8 mouse cellular contexts compared by ENCODE assay signal in the genomic region with DNA sequence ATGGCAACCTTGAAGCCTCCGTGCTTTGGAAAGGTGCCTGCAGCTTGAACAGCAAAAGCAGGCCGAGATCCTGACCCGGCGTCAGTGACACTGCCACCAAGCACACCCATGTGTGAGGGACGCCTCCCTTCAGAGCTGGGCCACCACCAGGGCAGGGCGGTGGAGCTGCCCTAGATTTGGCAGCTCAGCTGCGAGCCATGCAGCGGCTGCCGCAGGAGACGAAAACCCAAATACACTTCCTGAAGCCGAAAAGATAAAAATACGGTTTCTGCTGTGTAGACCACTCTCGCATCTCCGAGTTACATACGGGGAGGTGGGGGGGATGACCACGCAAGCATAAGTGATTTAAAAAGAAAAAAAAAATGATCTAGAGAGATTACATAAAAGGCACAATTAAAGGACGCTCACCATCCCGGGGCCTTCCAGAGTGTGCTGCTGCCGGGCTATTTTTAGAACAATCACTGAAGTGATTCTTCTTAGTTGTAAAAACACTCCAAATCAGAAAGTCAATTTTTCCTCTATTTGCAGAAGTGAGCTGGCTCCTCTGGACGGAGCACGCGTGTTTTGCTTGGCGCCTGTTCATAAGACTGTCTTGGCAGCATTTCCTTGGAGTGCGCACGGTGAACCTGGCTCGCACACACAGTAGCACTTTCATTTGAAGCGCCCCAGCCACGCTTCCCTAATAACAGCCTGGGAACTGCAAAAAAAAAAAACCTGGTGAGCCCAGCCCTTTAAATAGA.
DNase-seq lines count a peak whose midpoint lies in the region; ATAC-seq and TF ChIP-seq lines count a peak whose summit lies in the region.

No protein-coding gene starts in this region.

- no peak for TF ChIP-seq CTCF in lung, postnatal 0 days (IDR thresholded peaks at IDR 0.05)

- peak overlapping the region; percentile 3; the same call in 1 of the 2 replicates for H3K9ac ChIP-seq in forebrain, embryonic 11.5 days (ENCODE audit: low read length)
- H3K9ac ChIP-seq in lung, postnatal 0 days (replicated peaks; ENCODE audit: low read depth), result no peak overlapping the region
- H3K9ac ChIP-seq in stomach, embryonic 16.5 days (ENCODE audit: low read length), result peak overlapping the region; percentile 51; the same call in 1 of the 2 replicates

- H3K36me3 ChIP-seq in forebrain, embryonic 11.5 days (ENCODE audit: control insufficient read depth, insufficient read depth, low read length), result no peaks in the 10 kb centered on the region
- no peaks in the 10 kb centered on the region for H3K36me3 ChIP-seq in lung, postnatal 0 days (ENCODE audit: insufficient read depth, low read length)
- no peaks in the 10 kb centered on the region for H3K36me3 ChIP-seq in stomach, embryonic 16.5 days (ENCODE audit: control insufficient read depth, insufficient read depth, low read length)

- intact Hi-C loops in heart, postnatal 10 days (cut with DNase I), result no loop called here

- no peak overlapping the region for H3K4me3 ChIP-seq in forebrain, embryonic 11.5 days (ENCODE audit: low read depth, low read length)
- H3K4me3 ChIP-seq in lung, postnatal 0 days (ENCODE audit: low read depth, low read length), result peak overlapping the region; percentile 5; the same call in 1 of the 2 replicates
- H3K4me3 ChIP-seq in stomach, embryonic 16.5 days (replicated peaks; ENCODE audit: low read length), result no peak overlapping the region; the same call in 1 of the 2 replicates

- no peaks in the 10 kb centered on the region for H3K27me3 ChIP-seq in forebrain, embryonic 11.5 days (ENCODE audit: control insufficient read depth, insufficient read depth, low read length)
- H3K27me3 ChIP-seq in lung, postnatal 0 days (replicated peaks; ENCODE audit: insufficient read depth, low read length), result no peaks in the 10 kb centered on the region
- H3K27me3 ChIP-seq in stomach, embryonic 16.5 days (ENCODE audit: control insufficient read depth, insufficient read depth, low read length), result no peaks in the 10 kb centered on the region

- DNase-seq in 3T3-L1 (ENCODE audit: low read depth, low spot score), result peak; percentile 13
- peak; percentile 35 for DNase-seq in adrenal gland, adult 8-10 months
- no peak for DNase-seq in forebrain, embryonic 11.5 days (ENCODE audit: low spot score)
- peak; percentile 67 to 75 for DNase-seq in heart, postnatal 10 days
- DNase-seq in kidney, postnatal 14 days, result peak; percentile 64
- DNase-seq in lung, postnatal 0 days (ENCODE audit: low spot score), result peak; percentile 89
- no peak for DNase-seq in yolk sac, embryonic 10.5 days (ENCODE audit: low spot score)

- H3K4me1 ChIP-seq in forebrain, embryonic 11.5 days (replicated peaks; ENCODE audit: control insufficient read depth, insufficient read depth, low read length), result peaks cover 41% of the 10 kb centered on the region
- H3K4me1 ChIP-seq in lung, postnatal 0 days (ENCODE audit: insufficient read depth, low read depth, low read length), result no peaks in the 10 kb centered on the region
- peaks cover 11% of the 10 kb centered on the region for H3K4me1 ChIP-seq in stomach, embryonic 16.5 days (ENCODE audit: control insufficient read depth, insufficient read depth, low read length)

- peak; percentile 25; the same call in 1 of the 2 replicates for TF ChIP-seq EP300 in lung, postnatal 0 days (IDR thresholded peaks at IDR 0.05)

- no peak overlapping the region for H3K4me2 ChIP-seq in forebrain, embryonic 11.5 days (ENCODE audit: low read depth, low read length, severe bottlenecking)
- H3K4me2 ChIP-seq in lung, postnatal 0 days (replicated peaks; ENCODE audit: low read depth, low read length), result peak overlapping the region; percentile 44
- H3K4me2 ChIP-seq in stomach, embryonic 16.5 days (ENCODE audit: low read depth, low read length), result peak overlapping the region; percentile 32

- ATAC-seq in forebrain, embryonic 11.5 days (replicated peaks; ENCODE audit: low FRiP score), result no peak
- ATAC-seq in lung, postnatal 0 days, result peak; percentile 81
- peak; percentile 60; the same call in 1 of the 2 replicates for ATAC-seq in stomach, embryonic 16.5 days (ENCODE audit: insufficient read depth, low FRiP score)

- no peak overlapping the region for H3K27ac ChIP-seq in forebrain, embryonic 11.5 days (ENCODE audit: low read depth, low read length)
- no peak overlapping the region for H3K27ac ChIP-seq in lung, postnatal 0 days (ENCODE audit: low read length)
- H3K27ac ChIP-seq in stomach, embryonic 16.5 days (ENCODE audit: low read length), result peak overlapping the region; percentile 30; the same call in 1 of the 2 replicates

- H3K9me3 ChIP-seq in forebrain, embryonic 11.5 days (ENCODE audit: control insufficient read depth, low read length), result no peaks in the 10 kb centered on the region
- no peaks in the 10 kb centered on the region for H3K9me3 ChIP-seq in lung, postnatal 0 days (ENCODE audit: low read length)
- H3K9me3 ChIP-seq in stomach, embryonic 16.5 days (replicated peaks; ENCODE audit: control insufficient read depth, low read length), result no peaks in the 10 kb centered on the region

- WGBS in forebrain, embryonic 11.5 days, result 69% methylated on average over 28 of the region's 28 CpGs
- 19% methylated on average over 28 of the region's 28 CpGs for WGBS in lung, postnatal 0 days
- 25% methylated on average over 28 of the region's 28 CpGs for WGBS in stomach, embryonic 16.5 days

Comparison
In these comparisons a context has a peak if more than half of its experiments do, and no peak if none do; other contexts are left out.
1. DNase-seq: peak in 3T3-L1 (single experiment), adrenal gland, adult 8-10 months (single experiment), heart, postnatal 10 days (2 of 2), kidney, postnatal 14 days (single experiment) and lung, postnatal 0 days (single experiment); none in forebrain, embryonic 11.5 days (single experiment) and yolk sac, embryonic 10.5 days (single experiment).